Mouse (Mus musculus): ENCODE results near the gene 9930022D16Rik.
A peak's percentile ranks its signal among the peaks of the same experiment; 100 is the strongest.

Gene 9930022D16Rik

DNA sequence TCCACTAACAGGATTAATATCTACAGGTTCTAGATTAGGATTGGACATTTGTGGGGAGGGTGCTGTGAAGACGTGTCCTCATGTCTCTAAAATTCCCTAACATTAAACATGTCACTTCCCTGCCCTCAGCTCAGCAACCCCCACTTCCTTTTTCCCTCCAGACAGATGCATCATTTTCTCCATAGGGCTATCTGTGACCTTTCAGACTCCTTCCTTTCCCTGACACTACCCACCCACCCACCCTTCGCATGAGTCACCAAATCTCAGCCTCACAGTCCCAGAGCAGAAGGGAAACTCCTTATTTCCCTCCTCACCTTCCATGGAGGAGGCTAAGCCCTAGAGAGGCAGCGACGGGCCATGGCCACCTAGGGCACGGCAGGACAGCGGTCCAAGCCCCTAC is at the start of gene 9930022D16Rik:
Gene 9930022D16Rik, plus strand, starts transcription at position 301 of the 400 bp plus-strand sequence.
- no peak for DNase-seq

DNA sequence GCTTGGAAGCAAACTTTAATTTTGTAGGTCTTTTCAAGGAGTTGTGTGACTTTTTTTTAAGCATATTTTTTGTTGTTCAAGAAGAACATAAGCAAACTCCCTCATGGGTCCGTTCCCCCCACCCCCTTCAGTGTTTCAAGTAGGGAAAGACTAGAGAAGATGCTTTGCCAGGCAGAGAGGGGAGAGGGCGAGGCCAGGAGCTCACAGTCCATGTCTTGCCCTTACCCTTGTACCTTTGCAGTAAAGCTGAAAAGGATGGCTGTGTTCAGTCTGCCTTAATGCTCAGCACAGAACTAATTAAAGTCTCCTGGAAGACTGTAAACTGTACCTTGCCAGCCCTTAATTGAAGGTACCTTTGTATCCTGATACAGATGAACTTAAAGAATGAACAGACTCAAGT is 49.4 kb upstream of the 9930022D16Rik start:
- no peak for DNase-seq

DNA sequence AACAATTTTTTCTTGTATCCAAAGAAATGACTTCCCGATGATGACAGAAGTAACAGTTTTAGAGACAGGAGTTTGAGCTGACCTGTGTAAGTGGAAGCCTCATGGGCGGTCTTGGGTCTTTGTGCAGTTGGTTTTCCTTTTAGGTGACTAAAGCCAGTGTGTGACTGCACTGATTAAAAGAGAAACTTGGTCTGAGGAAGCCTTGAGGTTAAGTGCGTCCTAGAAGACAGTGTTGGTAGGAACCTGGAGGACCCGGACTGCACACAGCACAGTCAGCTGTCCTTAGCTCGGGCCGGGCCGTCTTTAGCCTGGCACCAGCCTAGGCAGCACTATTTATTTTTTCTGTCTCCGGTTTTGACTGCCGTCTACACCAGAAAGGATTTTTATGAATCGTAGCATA is 48.8 kb upstream of the 9930022D16Rik start:
- no peak for DNase-seq

DNA sequence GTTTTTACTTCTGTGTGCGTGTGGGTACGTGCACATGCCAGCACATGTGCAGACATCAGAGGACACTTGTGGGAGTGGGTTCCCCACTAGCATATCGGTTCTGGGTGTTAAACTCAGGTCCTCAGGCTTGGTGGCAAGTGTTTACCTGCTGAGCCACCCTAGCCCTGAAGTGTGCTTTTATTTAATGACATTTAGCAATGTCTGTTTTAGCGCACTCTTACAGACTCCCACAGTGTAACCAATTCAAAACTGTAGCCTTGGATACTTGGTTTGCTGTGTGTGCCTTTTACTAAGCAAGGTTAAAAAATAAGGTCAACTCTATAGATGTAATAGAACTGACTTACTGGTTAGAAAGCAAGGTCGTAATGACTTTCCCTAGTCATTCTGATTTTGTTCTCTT is 47.9 kb upstream of the 9930022D16Rik start:
- DNase-seq: no peak

DNA sequence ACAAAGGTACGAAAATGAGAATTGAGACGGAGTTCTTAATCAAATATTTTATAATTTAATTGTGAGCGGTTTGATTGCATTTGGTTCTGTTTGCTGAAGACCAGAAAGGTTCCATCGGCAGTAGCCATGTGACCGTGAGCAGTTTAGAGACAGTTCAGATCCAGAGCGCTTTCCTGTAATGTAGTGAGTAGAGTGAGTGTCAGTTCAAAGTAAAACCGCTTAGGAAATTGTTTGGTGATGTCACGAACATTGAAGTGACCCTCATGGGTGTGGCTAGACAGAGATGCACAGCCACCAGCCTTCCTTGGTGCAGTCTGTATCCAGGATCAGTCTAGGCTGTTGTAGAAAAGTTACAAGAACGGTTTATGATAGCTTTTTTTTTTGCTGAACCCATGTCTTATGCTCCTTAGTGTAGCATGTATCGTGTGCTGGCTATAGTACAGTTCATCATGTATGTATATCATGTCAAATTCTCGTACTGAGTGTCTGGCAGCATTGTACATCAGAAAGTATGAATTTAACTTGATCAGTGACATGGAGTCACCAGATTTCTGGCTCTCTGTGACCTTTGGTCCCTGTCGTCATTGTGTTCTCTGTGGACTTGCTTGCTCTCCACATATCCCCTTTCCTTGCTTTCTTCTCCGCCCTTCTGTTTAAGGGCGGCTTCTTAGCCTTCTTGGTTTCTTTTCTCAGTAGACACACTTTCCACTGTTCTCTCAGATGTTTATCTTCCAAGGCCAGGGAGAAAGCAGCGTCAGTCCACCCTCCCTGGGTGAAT is 46.7 kb upstream of the 9930022D16Rik start:
- no peak for DNase-seq

DNA sequence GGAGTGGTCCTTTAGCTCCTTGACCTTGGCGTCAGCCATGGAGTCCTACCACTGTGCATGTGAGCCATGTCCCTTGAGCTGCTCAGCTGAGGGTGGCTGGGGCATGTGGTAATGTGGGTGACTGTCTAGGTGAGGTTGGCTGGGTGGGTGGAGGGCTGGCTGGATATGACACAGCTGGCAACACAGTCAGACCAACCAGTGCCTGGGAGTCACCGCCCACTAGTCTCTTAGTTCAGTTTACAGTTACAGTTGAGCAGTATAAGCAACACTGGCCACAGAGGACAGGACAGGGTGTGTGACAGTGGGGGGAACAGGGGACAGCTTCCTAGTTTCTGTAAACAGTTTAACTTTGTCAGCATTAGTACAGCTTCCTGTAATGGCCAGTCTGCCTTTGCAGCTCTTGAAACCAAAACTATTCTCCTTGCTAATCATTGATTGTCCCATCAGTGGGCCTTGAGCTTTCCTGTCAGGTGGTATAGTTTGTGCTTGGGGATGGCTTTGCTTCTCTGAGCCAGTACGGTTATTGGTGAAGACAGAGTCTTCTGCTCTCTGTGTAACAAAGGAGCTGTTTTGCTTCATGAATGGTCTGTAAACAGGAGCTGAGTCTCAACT is 44.6 kb upstream of the 9930022D16Rik start:
- DNase-seq: no peak

DNA sequence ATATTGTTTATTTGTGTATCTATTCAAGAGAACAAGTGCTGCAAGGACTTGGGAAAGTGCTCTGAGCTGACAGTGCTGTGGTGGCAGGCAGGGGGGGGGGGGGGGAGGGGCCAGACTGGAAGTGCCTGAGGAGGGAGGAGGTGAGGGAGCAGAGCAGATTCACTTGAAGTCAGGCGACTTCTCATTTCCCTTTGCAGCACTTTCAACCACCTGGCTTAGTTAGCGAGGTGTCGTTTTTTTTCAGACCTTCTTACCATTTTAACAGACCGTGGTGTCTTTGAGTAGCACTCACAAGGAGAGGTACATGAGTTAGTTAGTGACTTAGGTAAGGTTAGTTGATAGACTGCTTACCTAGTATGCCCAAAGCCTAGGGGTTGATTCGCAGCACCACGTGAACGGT is 38.3 kb upstream of the 9930022D16Rik start:
- DNase-seq: no peak

- peak; percentile 60 to 69 for DNase-seq
These were observed 37.1 kb upstream of the 9930022D16Rik start for GRCm38 (mm10) chr11:109376484-109377143.

GRCm38 (mm10) chr11:109377477-109377876 is 36.2 kb upstream of the 9930022D16Rik start:
- no peak for DNase-seq

DNA sequence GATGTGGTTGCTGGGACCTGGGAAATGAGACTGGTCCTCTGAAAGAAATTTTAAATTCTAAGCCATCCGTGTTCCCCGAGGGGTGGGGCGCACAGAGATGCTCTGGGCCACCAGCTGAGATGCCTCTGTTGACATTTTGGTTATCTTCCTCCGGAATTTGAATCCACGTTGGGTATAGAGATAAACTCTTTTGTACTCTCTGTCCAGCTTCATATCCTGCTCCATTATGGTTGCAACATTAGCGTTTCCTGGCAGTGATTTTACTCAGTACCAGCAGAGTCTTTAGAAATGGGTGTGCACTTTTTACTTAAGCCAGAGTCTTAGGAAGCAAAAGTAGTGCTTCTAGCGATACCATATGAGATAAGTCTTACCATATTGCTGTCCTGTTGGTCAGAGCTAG is 35.7 kb upstream of the 9930022D16Rik start:
- no peak for DNase-seq

DNA sequence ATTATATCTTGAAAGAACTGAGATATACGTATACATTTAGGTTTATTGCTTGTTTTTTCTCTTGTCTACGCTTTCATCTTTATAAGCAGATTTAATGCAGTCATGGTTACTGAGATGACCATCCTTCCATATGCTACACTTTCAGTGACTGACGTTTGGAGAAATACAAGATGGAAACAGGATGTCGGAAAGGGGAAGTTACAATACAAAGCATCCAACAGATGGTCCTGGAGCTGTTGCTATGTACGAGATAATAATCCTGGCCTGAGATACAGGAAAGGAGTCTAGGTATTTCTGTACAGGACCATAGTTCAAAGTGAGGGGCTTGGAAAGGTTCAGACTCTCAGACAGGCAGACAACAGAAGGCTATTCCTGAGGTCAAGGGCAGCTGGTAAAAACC is 33.1 kb upstream of the 9930022D16Rik start:
- no peak for DNase-seq

DNA sequence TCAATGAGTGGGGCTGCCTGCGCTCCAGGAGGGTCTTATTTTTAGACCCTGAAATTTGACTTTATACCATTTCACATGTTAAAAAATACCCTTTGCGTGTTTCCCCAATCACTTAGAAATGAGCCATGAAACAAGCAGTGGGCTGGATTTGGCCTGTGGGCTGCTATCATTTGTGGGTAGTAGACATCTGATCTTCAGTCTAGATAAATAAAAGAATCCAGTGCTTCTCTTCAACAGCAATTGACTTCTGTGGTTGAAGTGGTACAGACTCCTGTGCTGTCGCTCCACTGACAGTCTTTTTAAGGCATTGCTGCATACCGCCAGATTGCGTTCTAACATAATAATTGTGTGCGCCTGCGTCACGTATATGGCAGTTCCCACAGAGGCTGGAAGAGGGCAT is 28.4 kb upstream of the 9930022D16Rik start:
- no peak for DNase-seq

DNA sequence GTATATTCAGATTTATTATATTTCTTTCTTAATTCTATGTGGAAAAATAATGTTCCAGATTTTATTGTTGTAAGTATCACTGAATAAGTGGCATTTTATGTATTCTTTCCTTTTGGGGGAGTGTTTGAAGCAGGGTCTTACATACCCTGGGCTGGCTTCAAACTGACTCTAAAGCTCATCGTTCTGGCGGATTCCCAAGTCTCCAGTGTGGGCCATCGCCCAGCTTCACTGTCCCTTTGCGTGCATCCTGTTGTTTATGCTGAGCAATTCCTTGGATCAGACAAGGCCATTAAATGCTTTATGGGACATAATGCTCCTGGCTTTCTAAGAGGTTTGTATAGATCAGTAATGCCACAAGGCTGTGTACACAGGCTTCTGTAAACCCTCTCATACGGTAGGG is 24.7 kb upstream of the 9930022D16Rik start:
- no peak for DNase-seq

- DNase-seq: no peak
These were observed 22.5 kb upstream of the 9930022D16Rik start for GRCm38 (mm10) chr11:109391200-109391599.

DNA sequence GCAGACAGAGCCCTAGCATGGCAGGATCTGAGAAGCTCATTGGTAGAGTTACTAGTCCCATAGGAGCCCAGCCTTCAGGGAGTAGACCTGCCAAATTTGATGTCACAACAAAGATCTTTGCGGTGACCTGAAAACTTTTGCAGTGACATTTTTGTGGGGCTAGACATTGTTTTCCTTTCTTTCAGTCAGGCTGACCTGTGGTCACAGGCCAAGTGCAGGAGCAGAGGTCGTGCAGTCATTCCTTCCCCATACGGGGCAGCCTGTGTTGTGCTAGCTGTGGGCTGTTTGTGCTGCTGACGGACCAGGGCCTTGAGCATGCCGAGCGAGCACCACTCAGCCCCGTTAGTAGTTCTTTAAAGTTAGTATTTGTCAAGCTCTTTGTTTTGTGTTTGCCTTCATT is 22.0 kb upstream of the 9930022D16Rik start:
- no peak for DNase-seq

DNA sequence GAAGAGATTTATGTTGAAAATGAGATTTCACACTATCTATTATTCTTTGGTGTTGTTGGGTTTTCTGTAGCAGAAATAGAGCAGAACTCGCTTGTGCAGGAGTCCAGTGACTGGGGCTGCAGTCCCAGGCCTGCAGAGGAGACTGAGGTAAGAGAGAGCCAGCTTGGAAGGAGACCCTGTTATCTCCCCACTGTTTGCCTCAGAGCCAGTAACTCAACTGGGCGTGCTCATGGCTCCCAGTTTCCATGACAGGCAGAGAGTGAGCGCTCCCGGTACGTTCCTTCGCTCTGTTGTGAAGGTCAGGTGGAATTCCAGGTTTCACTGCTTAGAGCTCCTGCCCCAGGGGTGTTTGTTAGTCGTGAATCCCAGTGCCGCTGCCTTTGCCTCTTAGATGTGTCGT is 21.1 kb upstream of the 9930022D16Rik start:
- no peak for DNase-seq

DNA sequence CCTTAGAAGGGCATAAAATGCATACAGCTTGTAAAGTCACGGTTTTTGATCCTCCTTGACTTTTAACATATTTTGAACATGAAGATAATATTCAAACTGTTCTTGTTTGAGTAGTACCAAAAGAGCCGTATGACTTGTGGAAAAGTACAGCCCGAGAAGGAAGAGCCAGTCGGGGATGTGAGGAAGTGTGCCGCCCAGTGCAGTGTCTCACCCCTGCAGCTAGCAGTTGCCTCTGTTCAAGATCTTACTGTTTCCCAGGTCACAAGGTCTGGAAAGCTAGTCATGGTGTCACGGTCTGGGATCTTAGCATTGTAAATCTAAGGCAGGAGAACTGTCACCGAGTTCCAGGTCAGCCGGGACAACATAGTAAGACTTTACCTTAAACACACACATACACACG is 19.0 kb upstream of the 9930022D16Rik start:
- DNase-seq: no peak

DNA sequence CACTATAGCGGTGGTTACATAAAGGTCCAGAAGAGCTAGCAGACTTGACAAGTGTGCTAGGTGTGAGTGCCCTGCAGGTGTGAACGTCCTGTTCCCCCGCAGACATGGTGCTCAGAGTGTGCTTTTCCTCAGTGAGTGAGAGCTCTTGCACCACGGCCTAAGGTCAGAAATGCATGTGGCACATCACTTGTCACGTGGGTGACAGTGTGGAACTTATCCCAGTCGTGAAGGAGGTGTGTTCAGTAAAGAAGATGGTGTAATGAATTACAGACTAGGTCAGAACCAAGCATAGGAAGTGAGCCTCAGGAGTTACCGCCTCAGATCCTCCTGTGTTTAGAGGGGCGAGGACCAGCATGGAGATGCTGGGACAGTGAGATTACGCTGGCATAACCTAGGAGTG is 18.4 kb upstream of the 9930022D16Rik start:
- DNase-seq: no peak

DNA sequence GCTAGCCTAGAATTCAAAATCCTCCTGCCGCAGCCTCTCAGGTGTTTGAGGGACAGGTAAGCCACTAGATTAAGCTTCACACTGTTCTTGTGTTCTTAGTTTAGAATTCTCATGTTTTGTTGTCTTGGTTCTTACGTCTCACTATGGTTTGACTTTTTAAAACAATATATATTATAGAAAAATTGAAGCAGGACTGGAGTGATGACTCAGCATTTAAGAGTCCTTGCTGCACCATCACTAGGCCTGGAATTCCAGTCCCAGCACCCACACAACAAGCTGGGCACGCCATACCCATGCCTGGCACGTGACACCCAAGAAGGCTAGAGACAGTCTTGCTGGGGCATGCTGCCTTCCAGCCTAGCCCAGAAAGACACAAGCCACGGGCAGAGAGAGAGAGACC is 7.3 kb upstream of the 9930022D16Rik start:
- no peak for DNase-seq

GRCm38 (mm10) chr11:109410197-109410980 is 3.3 kb upstream of the 9930022D16Rik start:
- DNase-seq: no peak

DNA sequence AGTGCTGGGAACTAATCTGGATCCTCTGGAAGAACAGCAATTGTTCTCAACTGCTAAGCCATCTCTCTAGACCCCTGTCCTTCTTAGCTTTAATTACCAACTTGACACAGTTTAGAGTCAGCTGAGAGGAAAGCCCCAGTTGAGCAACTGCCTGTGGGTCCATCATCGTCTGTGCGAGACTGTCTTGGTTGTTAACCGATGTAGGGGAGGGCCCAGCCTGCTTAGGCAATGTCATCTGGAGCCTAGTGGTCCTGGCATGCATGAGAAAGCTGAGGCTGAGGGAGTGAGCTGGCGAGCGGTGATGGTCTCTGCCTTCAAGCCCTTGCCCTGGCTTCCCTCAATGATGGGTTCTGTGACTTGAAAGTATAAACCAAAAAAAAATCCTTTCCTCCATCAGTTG is 1.1 kb downstream of the 9930022D16Rik start:
- no peak for DNase-seq

DNA sequence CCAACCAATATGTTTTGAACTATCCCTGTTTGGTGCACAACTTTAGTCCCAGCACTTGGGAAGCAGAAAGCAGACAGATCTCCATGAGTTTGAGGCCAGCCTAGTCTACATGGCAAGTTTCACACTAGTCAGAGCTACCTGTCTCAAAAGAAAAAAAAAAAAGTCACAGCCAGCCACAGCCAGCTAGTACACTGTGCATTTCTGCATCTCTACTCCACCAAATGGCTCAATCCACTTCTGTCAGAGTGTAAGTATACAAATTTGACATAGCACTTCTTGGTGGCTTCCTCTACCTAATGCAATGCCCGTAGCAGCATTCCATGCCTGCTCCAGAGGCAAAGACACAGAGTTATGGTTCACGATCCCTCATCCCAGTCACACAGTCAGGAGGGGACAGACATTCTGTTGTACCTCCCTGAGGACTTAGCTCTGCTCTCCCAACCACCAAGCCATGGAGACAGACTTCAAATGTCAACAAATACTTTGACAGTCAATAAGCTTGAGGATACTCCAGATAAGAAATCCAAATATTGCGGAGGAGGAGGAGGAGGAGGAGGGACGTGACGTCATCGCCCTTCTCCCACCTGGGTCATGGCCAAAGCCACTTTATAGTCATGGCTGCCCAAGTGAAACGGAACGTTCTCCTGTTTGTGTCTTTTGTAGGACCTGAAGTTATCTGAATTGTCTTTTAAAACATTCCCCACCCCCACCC is 3.1 kb downstream of the 9930022D16Rik start:
- DNase-seq: no peak

All from cerebellum, adult 18-20 months (tissue).